Mouse (Mus musculus) midbrain, embryonic 15.5 days (tissue): ENCODE measurements around the gene Gabrg3. TPM values are rescaled to one million over a fixed set of nuclear protein-coding genes. Genes with fewer than 3 reads are reported as not detected.

Source experiments
- ATAC-seq: fragments of 200-750 bp; cut with Nextera tagmentation; replicated peaks from 2 replicates; pipeline ENCODE4 v1.8.0; 2017; ENCODE audit warnings: moderate TSS enrichment
- H3K27ac ChIP-seq: fragments of 300-500 bp; sonication (generic); 2 replicates; pipeline ENCODE4 v1.5.1; 2015; ENCODE audit warnings: mild to moderate bottlenecking, inconsistent platforms
- H3K27me3 ChIP-seq: fragments of 300-500 bp; sonication (generic); replicated peaks from 2 replicates; pipeline ENCODE4 v1.6.1; 2015; ENCODE audit warnings: inconsistent platforms
- H3K36me3 ChIP-seq: fragments of 300-500 bp; sonication (generic); replicated peaks from 2 replicates; pipeline ENCODE4 v1.6.1; 2015; ENCODE audit warnings: inconsistent platforms
- H3K4me1 ChIP-seq: fragments of 300-500 bp; sonication (generic); 2 replicates; pipeline ENCODE4 v1.6.1; 2015; ENCODE audit warnings: inconsistent platforms
- H3K4me2 ChIP-seq: fragments of 300-500 bp; sonication (generic); 2 replicates; pipeline ENCODE4 v1.6.1; 2015; ENCODE audit warnings: inconsistent platforms, mild to moderate bottlenecking, moderate library complexity
- H3K4me3 ChIP-seq: fragments of 300-500 bp; sonication (generic); 2 replicates; pipeline ENCODE4 v1.5.1; 2015; ENCODE audit warnings: mild to moderate bottlenecking, inconsistent platforms
- H3K9ac ChIP-seq: fragments of 300-500 bp; sonication (generic); 2 replicates; pipeline ENCODE4 v1.6.1; 2015; ENCODE audit warnings: mild to moderate bottlenecking, inconsistent platforms
- H3K9me3 ChIP-seq: fragments of 300-500 bp; sonication (generic); 2 replicates; pipeline ENCODE4 v1.6.1; 2016; ENCODE audit warnings: inconsistent platforms
- WGBS: fragments of 180-500 bp; shearing (Covaris S2); methylation state at CpG from one replicate; pipeline ENCODE4 v1.1.7; 2015; ENCODE audit warnings: mixed read lengths; 5-methylcytosine and 5-hydroxymethylcytosine counted together
- polyA plus RNA-seq: library from polyadenylated mRNA; unstranded; fragments of >200 nt; fragmentation: Nextera tagmentation; extraction: Ambion mirVana; gene quantifications from 2 replicates; pipeline ENCODE4 v1.2.1, GENCODE M21; 2015

Gene Gabrg3
- polyA plus RNA-seq, 1 experiment from 2014 or later = 8.6 TPM

- Histone ChIP-seq H3K4me2 (no peak overlapping the region), H3K36me3 (no peaks in the 10 kb centered on the region), H3K9ac (no peak overlapping the region), H3K9me3 (no peaks in the 10 kb centered on the region), H3K4me1 (no peaks in the 10 kb centered on the region), H3K27me3 (no peaks in the 10 kb centered on the region), H3K4me3 (no peak overlapping the region), H3K27ac (no peak overlapping the region)
- WGBS = 90% methylated on average over 6 of the region's 6 CpGs
- ATAC-seq = no peak
These were observed 23.2 kb downstream of the Gabrg3 start for GRCm38 (mm10) chr7:57363812-57364211.

DNA sequence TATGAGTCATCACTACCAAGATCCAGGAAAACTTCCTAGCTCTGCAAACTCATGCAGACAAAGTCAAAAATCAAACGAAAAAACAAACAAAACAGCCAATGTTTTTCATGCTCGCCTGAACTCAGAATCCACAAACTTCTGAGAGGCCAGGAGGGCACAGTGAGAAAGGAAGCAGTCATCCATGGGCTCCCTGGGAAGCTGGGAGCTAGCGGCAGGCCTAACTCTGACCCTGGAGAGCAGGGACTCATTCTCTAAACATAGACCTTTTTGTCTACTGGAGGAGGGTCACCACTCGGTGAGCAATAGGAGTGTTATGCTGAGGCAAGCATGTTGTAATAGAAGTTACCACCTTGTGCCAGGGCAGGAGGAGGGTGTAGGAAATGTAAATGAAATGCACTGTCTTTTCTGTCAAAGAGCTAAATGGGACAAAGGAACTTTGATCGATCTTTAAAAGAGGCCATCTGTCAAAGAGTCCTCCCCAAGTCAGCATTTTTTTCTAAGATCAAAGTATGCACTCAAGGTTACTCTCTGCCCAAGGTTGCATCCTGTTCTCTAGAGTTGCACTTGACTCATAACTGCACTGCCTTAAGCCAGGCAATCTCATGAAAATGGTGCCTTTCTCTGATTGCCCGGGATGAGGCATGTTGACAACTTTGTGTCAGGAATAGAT lies 29.0 kb downstream of the Gabrg3 start:
- H3K27ac ChIP-seq = no peak overlapping the region
- no peaks in the 10 kb centered on the region for H3K36me3 ChIP-seq
- no peak overlapping the region for H3K4me3 ChIP-seq
- WGBS = 34% methylated on average over 6 of the region's 6 CpGs
- no peaks in the 10 kb centered on the region for H3K4me1 ChIP-seq
- ATAC-seq = no peak
- H3K4me2 ChIP-seq = no peak overlapping the region
- no peaks in the 10 kb centered on the region for H3K27me3 ChIP-seq
- no peaks in the 10 kb centered on the region for H3K9me3 ChIP-seq
- H3K9ac ChIP-seq = no peak overlapping the region

- Histone ChIP-seq H3K4me1 (no peaks in the 10 kb centered on the region), H3K36me3 (no peaks in the 10 kb centered on the region), H3K27me3 (no peaks in the 10 kb centered on the region), H3K4me3 (no peak overlapping the region), H3K4me2 (no peak overlapping the region), H3K27ac (no peak overlapping the region), H3K9me3 (no peaks in the 10 kb centered on the region), H3K9ac (no peak overlapping the region)
- ATAC-seq = no peak
- WGBS = 91% methylated on average over 8 of the region's 8 CpGs
These were observed 30.3 kb downstream of the Gabrg3 start for GRCm38 (mm10) chr7:57356565-57357301.

DNA sequence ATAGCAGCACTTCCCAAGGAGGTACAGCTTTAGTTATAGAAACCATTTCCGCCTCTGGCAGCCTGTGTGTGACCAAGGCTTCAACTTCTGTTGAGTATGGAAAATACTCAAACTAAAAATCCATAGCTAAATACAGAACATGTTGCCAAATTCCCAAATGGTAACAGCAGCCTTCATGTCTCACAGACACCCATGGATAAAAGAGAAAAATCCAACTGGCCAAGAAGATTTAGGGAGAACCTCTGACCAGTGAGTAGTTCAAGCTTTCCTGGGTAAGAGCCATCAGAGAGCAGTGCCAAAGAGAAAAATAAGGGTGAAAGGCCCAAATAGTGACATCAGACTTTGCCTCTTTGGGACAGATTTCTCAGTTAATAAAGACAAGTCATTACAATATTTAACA lies 38.2 kb downstream of the Gabrg3 start:
- H3K4me3 ChIP-seq = no peak overlapping the region
- 87% methylated on average over 1 of the region's 1 CpGs for WGBS
- H3K9me3 ChIP-seq = no peaks in the 10 kb centered on the region
- no peaks in the 10 kb centered on the region for H3K4me1 ChIP-seq
- no peak overlapping the region for H3K9ac ChIP-seq
- ATAC-seq = no peak
- no peak overlapping the region for H3K27ac ChIP-seq
- no peaks in the 10 kb centered on the region for H3K36me3 ChIP-seq
- H3K4me2 ChIP-seq = no peak overlapping the region
- no peaks in the 10 kb centered on the region for H3K27me3 ChIP-seq

DNA sequence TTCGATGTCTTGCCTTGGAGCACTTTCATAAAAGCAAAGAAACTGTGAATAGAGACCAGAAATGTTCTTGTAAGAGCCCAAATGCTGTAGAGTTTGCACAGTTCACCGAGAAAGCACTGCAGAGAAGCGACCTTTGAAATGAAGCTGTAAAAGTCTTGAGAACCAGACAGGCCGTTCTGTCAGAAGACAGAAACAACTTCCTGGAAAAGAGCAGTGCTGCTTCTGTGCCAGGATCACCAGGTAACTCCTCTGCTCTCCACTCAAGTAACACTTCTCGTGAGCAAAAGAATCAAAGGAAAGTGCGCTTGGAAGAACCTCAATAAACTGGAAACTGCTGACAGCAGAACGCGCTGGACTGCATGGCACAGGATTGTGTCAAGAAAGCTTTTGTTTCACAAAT lies 45.1 kb downstream of the Gabrg3 start:
- Histone ChIP-seq H3K4me2 (no peak overlapping the region), H3K9ac (no peak overlapping the region), H3K27ac (no peak overlapping the region), H3K36me3 (no peaks in the 10 kb centered on the region), H3K4me1 (no peaks in the 10 kb centered on the region), H3K27me3 (no peaks in the 10 kb centered on the region), H3K4me3 (no peak overlapping the region), H3K9me3 (no peaks in the 10 kb centered on the region)
- no peak for ATAC-seq
- WGBS = 49% methylated on average over 8 of the region's 8 CpGs

- Histone ChIP-seq H3K4me2 (no peak overlapping the region), H3K9ac (no peak overlapping the region), H3K36me3 (no peaks in the 10 kb centered on the region), H3K27me3 (no peaks in the 10 kb centered on the region), H3K27ac (no peak overlapping the region), H3K4me3 (no peak overlapping the region), H3K4me1 (no peaks in the 10 kb centered on the region), H3K9me3 (no peaks in the 10 kb centered on the region)
- 85% methylated on average over 3 of the region's 3 CpGs for WGBS
- ATAC-seq = no peak
These were observed 55.8 kb downstream of the Gabrg3 start for GRCm38 (mm10) chr7:57331211-57331610.

GRCm38 (mm10) chr7:57330240-57330639 lies 56.7 kb downstream of the Gabrg3 start:
- no peak for ATAC-seq
- Histone ChIP-seq H3K4me1 (no peaks in the 10 kb centered on the region), H3K27me3 (no peaks in the 10 kb centered on the region), H3K9me3 (no peaks in the 10 kb centered on the region), H3K27ac (no peak overlapping the region), H3K4me2 (no peak overlapping the region), H3K36me3 (no peaks in the 10 kb centered on the region), H3K9ac (no peak overlapping the region), H3K4me3 (no peak overlapping the region)
- WGBS = 87% methylated on average over 4 of the region's 4 CpGs

DNA sequence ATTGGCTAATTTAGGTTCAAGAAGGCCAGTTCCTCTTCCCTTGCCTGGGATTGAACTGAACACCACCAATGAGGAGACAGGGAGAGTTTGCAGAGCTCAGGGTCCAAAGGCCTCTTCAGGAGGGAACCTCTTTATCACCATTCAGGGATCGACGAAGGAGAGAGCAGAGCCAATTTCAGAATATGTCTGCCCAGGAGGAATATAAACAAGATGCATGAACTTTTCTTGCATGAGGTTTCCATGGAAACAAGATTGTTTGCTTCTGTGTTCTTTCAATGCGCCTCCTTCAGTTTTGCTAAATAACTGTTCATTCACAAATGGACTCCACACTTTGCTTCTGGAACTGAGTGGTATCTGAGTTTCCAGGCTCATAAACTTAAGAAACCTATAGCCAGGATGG lies 62.5 kb downstream of the Gabrg3 start:
- Histone ChIP-seq H3K27ac (no peak overlapping the region), H3K27me3 (no peaks in the 10 kb centered on the region), H3K4me2 (no peak overlapping the region), H3K36me3 (no peaks in the 10 kb centered on the region), H3K4me3 (no peak overlapping the region), H3K9me3 (no peaks in the 10 kb centered on the region), H3K4me1 (peaks cover 5% of the 10 kb centered on the region; the same call in 1 of the 2 replicates), H3K9ac (no peak overlapping the region)
- ATAC-seq = 0 out of 2 replicates have a peak, but pooled peaks have one; percentile 52
- WGBS = 43% methylated on average over 3 of the region's 3 CpGs

GRCm38 (mm10) chr7:57322086-57322485 lies 64.9 kb downstream of the Gabrg3 start:
- Histone ChIP-seq H3K4me1 (peaks cover 5% of the 10 kb centered on the region; the same call in 1 of the 2 replicates), H3K36me3 (no peaks in the 10 kb centered on the region), H3K27ac (no peak overlapping the region), H3K9ac (no peak overlapping the region), H3K27me3 (no peaks in the 10 kb centered on the region), H3K4me2 (no peak overlapping the region), H3K9me3 (no peaks in the 10 kb centered on the region), H3K4me3 (no peak overlapping the region)
- ATAC-seq = no peak
- WGBS = 76% methylated on average over 1 of the region's 1 CpGs

DNA sequence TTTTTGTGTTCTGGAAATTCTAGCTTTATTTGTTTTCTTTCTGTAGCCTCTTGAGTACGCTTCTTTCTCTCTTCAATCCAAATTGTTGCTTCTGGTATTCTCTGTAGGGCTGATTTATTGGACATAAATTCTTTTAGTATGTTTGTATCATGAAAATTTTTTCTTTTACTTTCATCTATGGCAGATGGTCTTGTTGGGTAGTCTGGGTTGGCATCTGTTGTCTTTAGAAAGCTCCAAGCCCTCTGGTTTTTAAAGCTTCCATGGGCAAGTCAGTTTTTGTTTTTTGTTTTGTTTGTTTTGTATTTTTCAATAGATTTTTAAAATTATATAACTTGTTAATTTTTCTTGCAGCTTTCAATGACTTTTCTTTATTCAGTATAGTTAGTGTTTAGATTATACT lies 72.0 kb downstream of the Gabrg3 start:
- Histone ChIP-seq H3K27ac (no peak overlapping the region), H3K4me1 (no peaks in the 10 kb centered on the region), H3K4me2 (no peak overlapping the region), H3K4me3 (no peak overlapping the region), H3K27me3 (no peaks in the 10 kb centered on the region), H3K36me3 (no peaks in the 10 kb centered on the region), H3K9ac (no peak overlapping the region), H3K9me3 (no peaks in the 10 kb centered on the region)
- no peak for ATAC-seq
- 79% methylated on average over 1 of the region's 1 CpGs for WGBS

DNA sequence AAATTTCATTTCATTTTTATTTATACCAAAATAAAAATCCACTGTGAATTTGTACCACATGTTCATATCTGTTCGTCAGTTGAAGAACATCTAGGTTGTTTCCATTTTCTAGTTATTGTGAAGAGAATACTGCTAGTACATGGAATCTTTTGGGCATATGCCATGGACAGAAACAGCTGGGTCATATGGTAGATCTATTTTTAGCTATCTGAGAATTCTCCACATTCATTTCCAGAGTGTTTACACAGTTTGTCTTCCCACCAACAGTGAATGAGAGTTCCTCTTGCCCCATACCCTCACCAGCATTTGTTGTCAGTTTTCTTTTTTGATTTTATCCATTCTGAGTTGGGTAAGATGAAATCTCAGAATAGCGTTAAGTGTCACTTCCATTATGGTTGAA lies 75.0 kb downstream of the Gabrg3 start:
- Histone ChIP-seq H3K36me3 (no peaks in the 10 kb centered on the region), H3K4me1 (no peaks in the 10 kb centered on the region), H3K4me3 (no peak overlapping the region), H3K27ac (no peak overlapping the region), H3K9ac (no peak overlapping the region), H3K9me3 (no peaks in the 10 kb centered on the region), H3K27me3 (no peaks in the 10 kb centered on the region), H3K4me2 (no peak overlapping the region)
- 96% methylated on average over 2 of the region's 2 CpGs for WGBS
- no peak for ATAC-seq

DNA sequence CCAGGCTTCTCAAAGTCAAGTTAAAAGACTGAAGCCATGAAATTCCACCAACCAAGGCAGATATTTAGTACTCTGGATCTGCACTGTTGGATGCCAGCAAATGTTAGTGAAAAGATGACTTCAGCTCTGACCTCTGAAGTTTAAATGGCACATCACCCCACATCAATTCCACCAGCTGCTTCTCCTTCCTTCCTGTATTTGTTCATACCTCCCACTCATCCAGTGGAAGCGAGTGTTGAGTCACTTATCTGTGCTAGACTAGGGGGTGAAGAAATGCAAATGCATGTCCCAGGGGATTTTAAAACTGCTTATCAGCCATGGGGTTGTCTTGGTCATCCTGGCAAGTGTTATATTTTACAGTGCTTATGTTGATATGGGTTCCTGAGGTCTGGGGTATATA lies 79.7 kb downstream of the Gabrg3 start:
- 79% methylated on average over 1 of the region's 1 CpGs for WGBS
- ATAC-seq = no peak
- H3K9me3 ChIP-seq = no peaks in the 10 kb centered on the region
- H3K4me1 ChIP-seq = no peaks in the 10 kb centered on the region
- no peaks in the 10 kb centered on the region for H3K36me3 ChIP-seq
- H3K27me3 ChIP-seq = no peaks in the 10 kb centered on the region
- H3K9ac ChIP-seq = no peak overlapping the region
- no peak overlapping the region for H3K4me3 ChIP-seq
- H3K4me2 ChIP-seq = no peak overlapping the region
- no peak overlapping the region for H3K27ac ChIP-seq

DNA sequence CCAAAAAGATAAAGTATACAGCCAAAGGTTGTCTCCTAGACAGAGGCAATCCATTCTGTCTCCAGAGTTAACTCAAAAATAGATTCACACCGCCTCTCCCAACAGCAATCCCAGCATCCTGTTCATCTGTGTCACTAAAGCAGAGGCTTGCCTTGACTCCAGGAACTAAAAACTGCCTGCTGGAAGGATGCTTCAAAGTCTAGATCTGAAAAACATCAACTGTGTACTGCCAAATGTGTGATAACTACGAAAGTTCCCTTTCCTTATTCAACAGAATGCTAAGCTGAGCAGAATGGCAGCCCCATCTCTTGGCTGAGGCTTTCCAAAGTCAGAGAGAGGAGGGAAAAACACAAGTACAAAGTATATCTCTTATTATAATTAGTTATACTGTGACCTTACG lies 90.3 kb downstream of the Gabrg3 start:
- WGBS = 84% methylated on average over 3 of the region's 3 CpGs
- Histone ChIP-seq H3K27me3 (no peaks in the 10 kb centered on the region), H3K27ac (no peak overlapping the region), H3K4me2 (no peak overlapping the region), H3K4me3 (no peak overlapping the region), H3K9me3 (no peaks in the 10 kb centered on the region), H3K9ac (no peak overlapping the region), H3K4me1 (no peaks in the 10 kb centered on the region), H3K36me3 (no peaks in the 10 kb centered on the region)
- no peak for ATAC-seq
